7 mouse cellular contexts compared by ENCODE assay signal in genomic region chr6:148940383-148940782, GRCm38 (mm10). TPM values are rescaled to one million over a fixed set of nuclear protein-coding genes. Genes with fewer than 3 reads are reported as not detected.
A peak's percentile ranks its signal among the peaks of the same experiment; 100 is the strongest.
DNase-seq lines count a peak whose midpoint lies in the region; ATAC-seq and TF ChIP-seq lines count a peak whose summit lies in the region.
"Not testable (repeated sequence)": the region's sequence is repeated elsewhere in the genome, so short reads cannot be mapped to it uniquely, and the experiment has no call there.

No protein-coding gene starts in this region.

- not testable (repeated sequence) for ATAC-seq in forebrain, embryonic 14.5 days; intestine, postnatal 0 days; lung, embryonic 14.5 days (ENCODE audit: insufficient read depth); midbrain, postnatal 0 days (ENCODE audit: low FRiP score)

- not testable (repeated sequence) for H3K9ac ChIP-seq in forebrain, embryonic 14.5 days (ENCODE audit: low read length); intestine, postnatal 0 days (ENCODE audit: low read depth, low read length); lung, embryonic 14.5 days; midbrain, postnatal 0 days (replicated peaks; ENCODE audit: low read length, poor library complexity, severe bottlenecking)

- H3K4me1 ChIP-seq in forebrain, embryonic 14.5 days (ENCODE audit: control insufficient read depth, insufficient read depth, low read length), result peaks cover 13% of the 10 kb centered on the region; the same call in 1 of the 2 replicates
- H3K4me1 ChIP-seq in intestine, postnatal 0 days (replicated peaks; ENCODE audit: control insufficient read depth, insufficient read depth, low read length); lung, embryonic 14.5 days (ENCODE audit: insufficient read depth); midbrain, postnatal 0 days (ENCODE audit: insufficient read depth, low read length): not testable (repeated sequence)

- H3K4me2 ChIP-seq in forebrain, embryonic 14.5 days (ENCODE audit: low read length); intestine, postnatal 0 days (replicated peaks; ENCODE audit: low read depth); lung, embryonic 14.5 days; midbrain, postnatal 0 days (ENCODE audit: low read depth, low read length, poor library complexity, severe bottlenecking): not testable (repeated sequence)

- H3K27me3 ChIP-seq in forebrain, embryonic 14.5 days (replicated peaks; ENCODE audit: control insufficient read depth, insufficient read depth, low read length); intestine, postnatal 0 days (replicated peaks; ENCODE audit: control insufficient read depth, insufficient read depth, low read length); lung, embryonic 14.5 days (ENCODE audit: insufficient read depth, low read length); midbrain, postnatal 0 days (ENCODE audit: insufficient read depth, low read length): not testable (repeated sequence)

- H3K36me3 ChIP-seq in forebrain, embryonic 14.5 days (ENCODE audit: control insufficient read depth, insufficient read depth, low read length), result peaks cover 11% of the 10 kb centered on the region
- H3K36me3 ChIP-seq in intestine, postnatal 0 days (ENCODE audit: control insufficient read depth, insufficient read depth); midbrain, postnatal 0 days (ENCODE audit: insufficient read depth, low read length): not testable (repeated sequence)
- peaks cover 13% of the 10 kb centered on the region for H3K36me3 ChIP-seq in lung, embryonic 14.5 days (ENCODE audit: insufficient read depth)

- not testable (repeated sequence) for H3K27ac ChIP-seq in forebrain, embryonic 14.5 days (ENCODE audit: low read depth, low read length); intestine, postnatal 0 days (ENCODE audit: low read depth, low read length); lung, embryonic 14.5 days (ENCODE audit: low read depth); midbrain, postnatal 0 days (ENCODE audit: low read depth, low read length)

- WGBS in forebrain, embryonic 14.5 days, result 79% methylated on average over 2 of the region's 3 CpGs
- 60% methylated on average over 2 of the region's 3 CpGs for WGBS in intestine, postnatal 0 days
- 84% methylated on average over 2 of the region's 3 CpGs for WGBS in lung, embryonic 14.5 days
- WGBS in midbrain, postnatal 0 days, result 98% methylated on average over 2 of the region's 3 CpGs

- TF ChIP-seq CTCF in intestine, postnatal 0 days (IDR thresholded peaks at IDR 0.05; ENCODE audit: low read depth), result peak; percentile 44
- TF ChIP-seq CTCF in lung, embryonic 14.5 days (IDR thresholded peaks at IDR 0.05; ENCODE audit: low read depth), result peak; percentile 41
- peak; percentile 53; the same call in 1 of the 2 replicates for TF ChIP-seq CTCF in midbrain, postnatal 0 days (IDR thresholded peaks at IDR 0.05)

- not testable (repeated sequence) for H3K9me3 ChIP-seq in forebrain, embryonic 14.5 days (replicated peaks; ENCODE audit: control insufficient read depth, low read length); intestine, postnatal 0 days (ENCODE audit: control insufficient read depth); lung, embryonic 14.5 days (ENCODE audit: low read depth, low read length); midbrain, postnatal 0 days (ENCODE audit: low read length)

- peak; percentile 7 to 14 for DNase-seq in CD8-positive naive resting alpha-beta T cell, adult 2 months (ENCODE audit: low read depth in 2 of 2, low spot score in 2 of 2)
- peak; percentile 39 for DNase-seq in T-cell, adult 2 months (ENCODE audit: low spot score)
- peak; percentile 34 for DNase-seq in forebrain, embryonic 14.5 days (ENCODE audit: low spot score)
- peak; percentile 25 for DNase-seq in lung, embryonic 14.5 days
- not testable (repeated sequence) for DNase-seq in midbrain, postnatal 0 days (ENCODE audit: low spot score)
- DNase-seq in thymus, postnatal 0 days (ENCODE audit: low spot score), result peak; percentile 17

- H3K4me3 ChIP-seq in forebrain, embryonic 14.5 days (ENCODE audit: low read depth, low read length); intestine, postnatal 0 days (ENCODE audit: low read depth, low read length); lung, embryonic 14.5 days (ENCODE audit: low read depth, low read length); midbrain, postnatal 0 days (ENCODE audit: low read depth, low read length): not testable (repeated sequence)

RNA-seq across cellular contexts. Expression of gene Sinhcaf, which starts 5.9 kb away (rescaled TPM):
- 137 and 152 TPM in 2 replicates for polyA plus RNA-seq in forebrain, embryonic 14.5 days (2014; fragmentation: Nextera tagmentation; extraction: Ambion mirVana)
- polyA plus RNA-seq in intestine, postnatal 0 days (2015; fragmentation: Nextera tagmentation; extraction: Ambion mirVana), result 22.2 and 23.0 TPM in 2 replicates
- polyA plus RNA-seq in lung, embryonic 14.5 days (2014; fragmentation: Nextera tagmentation; extraction: Ambion mirVana), result 150 and 151 TPM in 2 replicates
- 10.4 and 10.5 TPM in 2 replicates for total RNA-seq in midbrain, postnatal 0 days (2014; rRNA removed)
- polyA plus RNA-seq in midbrain, postnatal 0 days (2015; fragmentation: Nextera tagmentation; extraction: Ambion mirVana), result 7.3 and 9.3 TPM in 2 replicates
- 79.5 and 80.9 TPM in 2 replicates for polyA plus RNA-seq in thymus, postnatal 0 days (2015; fragmentation: Nextera tagmentation; extraction: Ambion mirVana)

RNA-seq across cellular contexts. Expression of gene Caprin2, which starts 44.3 kb away (rescaled TPM):
- 5.0 and 6.3 TPM in 2 replicates for polyA plus RNA-seq in forebrain, embryonic 14.5 days (2014; fragmentation: Nextera tagmentation; extraction: Ambion mirVana)
- polyA plus RNA-seq in intestine, postnatal 0 days (2015; fragmentation: Nextera tagmentation; extraction: Ambion mirVana), result 6.8 and 7.4 TPM in 2 replicates
- 10.4 and 11.2 TPM in 2 replicates for polyA plus RNA-seq in lung, embryonic 14.5 days (2014; fragmentation: Nextera tagmentation; extraction: Ambion mirVana)
- 13.6 and 18.0 TPM in 2 replicates for total RNA-seq in midbrain, postnatal 0 days (2014; rRNA removed)
- polyA plus RNA-seq in midbrain, postnatal 0 days (2015; fragmentation: Nextera tagmentation; extraction: Ambion mirVana), result 5.9 and 6.5 TPM in 2 replicates
- 7.2 and 7.6 TPM in 2 replicates for polyA plus RNA-seq in thymus, postnatal 0 days (2015; fragmentation: Nextera tagmentation; extraction: Ambion mirVana)
